ENCODE assay signal across 18 mouse cellular contexts in the genomic region with DNA sequence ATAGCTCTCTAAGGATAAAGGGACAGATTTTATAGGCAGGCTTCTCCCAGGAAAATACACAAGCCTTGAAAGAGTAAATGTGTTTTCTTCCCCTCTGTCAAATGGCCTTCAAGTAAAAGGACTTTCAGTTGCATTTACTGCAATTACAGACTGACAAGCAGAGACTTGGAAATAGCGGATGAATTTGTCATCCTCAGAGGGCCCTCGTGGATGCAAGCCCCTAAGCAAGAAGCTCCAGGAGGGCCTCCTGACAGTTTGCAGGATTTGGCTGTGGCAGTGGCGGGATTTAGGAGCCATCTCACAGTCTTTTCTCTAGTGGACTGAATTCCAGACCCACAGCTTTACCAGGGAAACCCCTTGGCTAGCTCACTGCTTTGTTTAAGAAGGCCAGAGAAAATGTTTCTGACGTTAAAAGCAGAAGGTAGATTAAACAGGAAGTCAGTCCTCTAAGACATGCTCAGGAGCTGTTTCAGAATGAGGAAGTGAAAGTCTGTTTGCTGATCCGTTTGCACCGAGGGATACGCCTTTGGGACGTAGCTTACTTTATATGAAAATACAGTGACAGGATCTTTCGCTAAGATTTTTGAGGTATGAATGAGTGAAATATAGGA.
A peak's percentile ranks its signal among the peaks of the same experiment; 100 is the strongest.
DNase-seq lines count a peak whose midpoint lies in the region; TF ChIP-seq lines count a peak whose summit lies in the region.
"Had no signal": no experiment of that assay in that cellular context is flagged by ENCODE, and none has a peak within 500 bp of the region (broad histone marks: within the 10 kb centered on the region; RNA-seq: fewer than 3 reads in every experiment).

No protein-coding gene starts in this region.

- no peaks in the 10 kb centered on the region for H3K4me1 ChIP-seq in lung, adult 2 months (ENCODE audit: control insufficient read depth, insufficient read depth, low read length)
- H3K4me1 ChIP-seq: forebrain, embryonic 13.5 days; liver, embryonic 15.5 days; midbrain, embryonic 10.5 days had no signal

- H3K27me3 ChIP-seq in splenic B cell, adult 2 months (ENCODE audit: control insufficient read depth, insufficient read depth, low read length, poor library complexity, severe bottlenecking): no peaks in the 10 kb centered on the region
- H3K27me3 ChIP-seq: forebrain, embryonic 13.5 days; liver, embryonic 15.5 days had no signal

- 33% methylated on average over 9 of the region's 9 CpGs for WGBS in lung, adult 2 months

- peak; percentile 2 for DNase-seq in lung, adult 2 months
- no peak for DNase-seq in lung, postnatal 14 days
- DNase-seq in c-Kit-positive CD71-negative TER-119-negative erythroid progenitor cells, embryonic 14.5 days (ENCODE audit: low read depth): peak; percentile 38
- peak; percentile 30 for DNase-seq in lung, postnatal 36 days
- DNase-seq in splenic B cell, adult 2 months (ENCODE audit: low read depth, low spot score): peak; percentile 86
- no peak for DNase-seq in cerebellum, adult 11-12 months
- DNase-seq in urinary bladder, postnatal 25 days (ENCODE audit: low spot score): no peak
- DNase-seq: adrenal gland, adult 8-10 months; cerebellum, adult 9-11 months; embryo, embryonic 11 days; heart, adult 11 months; kidney, adult 11 months; kidney, postnatal 36 days; left cerebral cortex, postnatal 4 days; thymus, adult 2 months had no signal

- TF ChIP-seq POLR2A in lung, adult 2 months (IDR thresholded peaks at IDR 0.05; ENCODE audit: borderline replicate concordance, extremely low read depth, low read depth, low read length): no peak

- H3K36me3 ChIP-seq in splenic B cell, adult 2 months (ENCODE audit: control insufficient read depth, insufficient read depth, low read length, poor library complexity, severe bottlenecking): no peaks in the 10 kb centered on the region
- H3K36me3 ChIP-seq: liver, embryonic 15.5 days; midbrain, embryonic 10.5 days had no signal

- H3K4me3 ChIP-seq in lung, adult 2 months (replicated peaks; ENCODE audit: extremely low read depth, low read depth, low read length): no peak overlapping the region
- H3K4me3 ChIP-seq: forebrain, embryonic 13.5 days; liver, embryonic 15.5 days; midbrain, embryonic 10.5 days had no signal

- TF ChIP-seq CTCF in lung, adult 2 months (IDR thresholded peaks at IDR 0.05; ENCODE audit: insufficient read depth, low read length): no peak

Comparison
In these comparisons a context has a peak if more than half of its experiments do, and no peak if none do; other contexts are left out.
1. DNase-seq: peak in lung, adult 2 months (single experiment), c-Kit-positive CD71-negative TER-119-negative erythroid progenitor cells, embryonic 14.5 days (single experiment), lung, postnatal 36 days (single experiment) and splenic B cell, adult 2 months (single experiment); none in lung, postnatal 14 days (single experiment), cerebellum, adult 11-12 months (single experiment) and urinary bladder, postnatal 25 days (single experiment).